Mouse (Mus musculus): Measurements from ENCODE around the gene Nr0b2. TPM values are rescaled to one million over a fixed set of nuclear protein-coding genes. Genes with fewer than 3 reads are reported as not detected.
A peak's percentile ranks its signal among the peaks of the same experiment; 100 is the strongest.

Gene Nr0b2
- polyA plus RNA-seq, 1 experiment from 2014 or later = 10.4 TPM

- H3K4me3 ChIP-seq (replicated peaks) = no peak overlapping the region
- peaks cover 46% of the 10 kb centered on the region for H3K36me3 ChIP-seq
- H3K9me3 ChIP-seq = no peaks in the 10 kb centered on the region
- H3K9ac ChIP-seq = no peak overlapping the region
- ATAC-seq (ENCODE audit: insufficient read depth, low FRiP score, low read depth) = no peak
- 76% methylated on average over 3 of the region's 3 CpGs for WGBS
- H3K4me2 ChIP-seq = no peak overlapping the region
- no peaks in the 10 kb centered on the region for H3K4me1 ChIP-seq
- no peaks in the 10 kb centered on the region for H3K27me3 ChIP-seq (replicated peaks)
- H3K27ac ChIP-seq = no peak overlapping the region
Measured at GRCm38 (mm10) chr4:133532777-133533176, 20.4 kb upstream of the Nr0b2 start.

GRCm38 (mm10) chr4:133536081-133536480 is 17.1 kb upstream of the Nr0b2 start:
- Histone ChIP-seq H3K4me1 (no peaks in the 10 kb centered on the region), H3K36me3 (peaks cover 54% of the 10 kb centered on the region), H3K27ac (no peak overlapping the region), H3K4me2 (no peak overlapping the region), H3K9ac (no peak overlapping the region), H3K27me3 (replicated peaks) (no peaks in the 10 kb centered on the region), H3K9me3 (no peaks in the 10 kb centered on the region), H3K4me3 (replicated peaks) (no peak overlapping the region)
- no peak for ATAC-seq (ENCODE audit: insufficient read depth, low FRiP score, low read depth)
- 81% methylated on average over 3 of the region's 3 CpGs for WGBS

- Histone ChIP-seq H3K9me3 (no peaks in the 10 kb centered on the region), H3K4me3 (replicated peaks) (no peak overlapping the region), H3K36me3 (peaks cover 53% of the 10 kb centered on the region), H3K27ac (no peak overlapping the region), H3K9ac (no peak overlapping the region), H3K4me1 (no peaks in the 10 kb centered on the region), H3K4me2 (no peak overlapping the region), H3K27me3 (replicated peaks) (no peaks in the 10 kb centered on the region)
- 87% methylated on average over 5 of the region's 5 CpGs for WGBS
- ATAC-seq (ENCODE audit: insufficient read depth, low FRiP score, low read depth) = no peak
Measured at GRCm38 (mm10) chr4:133536652-133537051, 16.5 kb upstream of the Nr0b2 start.

GRCm38 (mm10) chr4:133545272-133546231 is 7.6 kb upstream of the Nr0b2 start, which contains the start of gene Nudc:
TSS of gene Nudc (minus strand) at chr4:133545996.
- Histone ChIP-seq H3K27me3 (replicated peaks) (no peaks in the 10 kb centered on the region), H3K9ac (peak within 1 kb of the TSS; percentile 85), H3K36me3 (peaks cover 11% of the 10 kb centered on the region; the same call in 1 of the 2 replicates), H3K4me2 (peak within 1 kb of the TSS; percentile 81), H3K27ac (peak within 1 kb of the TSS; percentile 68; the same call in 1 of the 2 replicates), H3K4me1 (peaks cover 9% of the 10 kb centered on the region; the same call in 1 of the 2 replicates), H3K4me3 (replicated peaks) (peak within 1 kb of the TSS; percentile 99), H3K9me3 (no peaks in the 10 kb centered on the region)
- WGBS = under 1% methylated on average over 77 of the region's 77 CpGs
- ATAC-seq (ENCODE audit: insufficient read depth, low FRiP score, low read depth) = peak; percentile 97

- H3K4me2 ChIP-seq = no peak overlapping the region
- H3K9ac ChIP-seq = no peak overlapping the region
- peak overlapping the region; percentile 73; the same call in 1 of the 2 replicates for H3K27ac ChIP-seq
- H3K4me3 ChIP-seq (replicated peaks) = no peak overlapping the region
- no peaks in the 10 kb centered on the region; the same call in 1 of the 2 replicates for H3K27me3 ChIP-seq (replicated peaks)
- no peaks in the 10 kb centered on the region for H3K9me3 ChIP-seq
- H3K4me1 ChIP-seq = no peaks in the 10 kb centered on the region
- no peak for ATAC-seq (ENCODE audit: insufficient read depth, low FRiP score, low read depth)
- WGBS = 70% methylated on average over 1 of the region's 1 CpGs
- no peaks in the 10 kb centered on the region for H3K36me3 ChIP-seq
Measured at GRCm38 (mm10) chr4:133552029-133552428, 1.1 kb upstream of the Nr0b2 start.

- ATAC-seq (ENCODE audit: insufficient read depth, low FRiP score, low read depth) = peak; percentile 6; the same call in 1 of the 2 replicates
- H3K4me2 ChIP-seq = peak overlapping the region; percentile 32
- H3K9me3 ChIP-seq = no peaks in the 10 kb centered on the region
- no peak overlapping the region for H3K9ac ChIP-seq
- WGBS = 64% methylated on average over 19 of the region's 19 CpGs
- H3K4me1 ChIP-seq = no peaks in the 10 kb centered on the region
- peak overlapping the region; percentile 73 for H3K27ac ChIP-seq
- H3K4me3 ChIP-seq (replicated peaks) = peak overlapping the region; percentile 28
- no peaks in the 10 kb centered on the region; the same call in 1 of the 2 replicates for H3K27me3 ChIP-seq (replicated peaks)
- H3K36me3 ChIP-seq = no peaks in the 10 kb centered on the region
Measured at GRCm38 (mm10) chr4:133553448-133554330, 513 bp downstream of the Nr0b2 start.

GRCm38 (mm10) chr4:133557041-133557717 is 4.0 kb downstream of the Nr0b2 start:
- WGBS = 27% methylated on average over 10 of the region's 10 CpGs
- H3K27ac ChIP-seq = no peak overlapping the region
- H3K27me3 ChIP-seq (replicated peaks) = no peaks in the 10 kb centered on the region
- H3K4me1 ChIP-seq = no peaks in the 10 kb centered on the region
- H3K9me3 ChIP-seq = no peaks in the 10 kb centered on the region
- no peak overlapping the region for H3K9ac ChIP-seq
- H3K4me3 ChIP-seq (replicated peaks) = no peak overlapping the region
- no peaks in the 10 kb centered on the region for H3K36me3 ChIP-seq
- H3K4me2 ChIP-seq = 0 out of 2 replicates have a peak overlapping the region, but pooled peaks have one; percentile 2
- peak; percentile 66; the same call in 1 of the 2 replicates for ATAC-seq (ENCODE audit: insufficient read depth, low FRiP score, low read depth)

GRCm38 (mm10) chr4:133559846-133560245 is 6.7 kb downstream of the Nr0b2 start:
- Histone ChIP-seq H3K27ac (no peak overlapping the region), H3K27me3 (replicated peaks) (no peaks in the 10 kb centered on the region), H3K9me3 (no peaks in the 10 kb centered on the region), H3K36me3 (no peaks in the 10 kb centered on the region), H3K4me3 (replicated peaks) (no peak overlapping the region), H3K4me2 (no peak overlapping the region), H3K9ac (no peak overlapping the region), H3K4me1 (no peaks in the 10 kb centered on the region)
- 73% methylated on average over 4 of the region's 4 CpGs for WGBS
- ATAC-seq (ENCODE audit: insufficient read depth, low FRiP score, low read depth) = no peak

GRCm38 (mm10) chr4:133561622-133562021 is 8.4 kb downstream of the Nr0b2 start:
- H3K9me3 ChIP-seq = no peaks in the 10 kb centered on the region
- H3K4me1 ChIP-seq = no peaks in the 10 kb centered on the region
- H3K4me2 ChIP-seq = no peak overlapping the region
- H3K9ac ChIP-seq = no peak overlapping the region
- H3K27ac ChIP-seq = no peak overlapping the region
- no peak overlapping the region for H3K4me3 ChIP-seq (replicated peaks)
- no peaks in the 10 kb centered on the region for H3K36me3 ChIP-seq
- 68% methylated on average over 4 of the region's 4 CpGs for WGBS
- ATAC-seq (ENCODE audit: insufficient read depth, low FRiP score, low read depth) = no peak
- H3K27me3 ChIP-seq (replicated peaks) = no peaks in the 10 kb centered on the region

- peak; percentile 47 for ATAC-seq (ENCODE audit: insufficient read depth, low FRiP score, low read depth)
- WGBS = 74% methylated on average over 11 of the region's 11 CpGs
- 0 out of 2 replicates have a peak overlapping the region, but pooled peaks have one; percentile 49 for H3K27ac ChIP-seq
- H3K36me3 ChIP-seq = no peaks in the 10 kb centered on the region
- no peak overlapping the region for H3K4me2 ChIP-seq
- no peaks in the 10 kb centered on the region for H3K27me3 ChIP-seq (replicated peaks)
- no peaks in the 10 kb centered on the region for H3K9me3 ChIP-seq
- H3K4me1 ChIP-seq = no peaks in the 10 kb centered on the region
- no peak overlapping the region for H3K4me3 ChIP-seq (replicated peaks)
- no peak overlapping the region for H3K9ac ChIP-seq
Measured at GRCm38 (mm10) chr4:133563123-133563571, 10.0 kb downstream of the Nr0b2 start.

GRCm38 (mm10) chr4:133567251-133567650 is 14.1 kb downstream of the Nr0b2 start:
- H3K4me2 ChIP-seq = no peak overlapping the region
- H3K9me3 ChIP-seq = no peaks in the 10 kb centered on the region
- no peak overlapping the region for H3K27ac ChIP-seq
- H3K36me3 ChIP-seq = no peaks in the 10 kb centered on the region
- H3K27me3 ChIP-seq (replicated peaks) = no peaks in the 10 kb centered on the region
- 24% methylated on average over 8 of the region's 8 CpGs for WGBS
- H3K9ac ChIP-seq = no peak overlapping the region
- no peaks in the 10 kb centered on the region for H3K4me1 ChIP-seq
- no peak overlapping the region for H3K4me3 ChIP-seq (replicated peaks)
- no peak for ATAC-seq (ENCODE audit: insufficient read depth, low FRiP score, low read depth)

Measured in stomach, embryonic 15.5 days (tissue).